Mouse (Mus musculus) erythroblast, adult 5-6 weeks (primary cell): ENCODE measurements around the gene Rps16. TPM values are rescaled to one million over a fixed set of nuclear protein-coding genes. Genes with fewer than 3 reads are reported as not detected.

ENCODE experiments used
- ATAC-seq: replicated peaks from 2 replicates; pipeline ENCODE4 v1.8.0; 2016; ENCODE audit warnings: moderate number of reproducible peaks, mild to moderate bottlenecking, moderate TSS enrichment, inconsistent platforms; ENCODE audit not compliant: poor library complexity, low FRiP score, severe bottlenecking
- total RNA-seq, 2 experiments: library from RNA; stranded (forward) in 1 of 2; stranded (reverse) in 1 of 2; fragments of 150-400 nt in 1 of 2; fragments of 200-764, 138-1000 nt in 1 of 2; gene quantifications; 2 replicates each; pipeline versions ENCODE4 v1.2.3 to v1.2.4; 2015 to 2017; ENCODE audit warnings: low replicate concordance in 2 of 2

The Rps16 gene
- total RNA-seq, 2 experiments from 2014 or later: 67.6 to 667 TPM

GRCm38 (mm10) chr7:28371514-28371989, 21.1 kb downstream of the Rps16 start:
- no peak for ATAC-seq

DNA sequence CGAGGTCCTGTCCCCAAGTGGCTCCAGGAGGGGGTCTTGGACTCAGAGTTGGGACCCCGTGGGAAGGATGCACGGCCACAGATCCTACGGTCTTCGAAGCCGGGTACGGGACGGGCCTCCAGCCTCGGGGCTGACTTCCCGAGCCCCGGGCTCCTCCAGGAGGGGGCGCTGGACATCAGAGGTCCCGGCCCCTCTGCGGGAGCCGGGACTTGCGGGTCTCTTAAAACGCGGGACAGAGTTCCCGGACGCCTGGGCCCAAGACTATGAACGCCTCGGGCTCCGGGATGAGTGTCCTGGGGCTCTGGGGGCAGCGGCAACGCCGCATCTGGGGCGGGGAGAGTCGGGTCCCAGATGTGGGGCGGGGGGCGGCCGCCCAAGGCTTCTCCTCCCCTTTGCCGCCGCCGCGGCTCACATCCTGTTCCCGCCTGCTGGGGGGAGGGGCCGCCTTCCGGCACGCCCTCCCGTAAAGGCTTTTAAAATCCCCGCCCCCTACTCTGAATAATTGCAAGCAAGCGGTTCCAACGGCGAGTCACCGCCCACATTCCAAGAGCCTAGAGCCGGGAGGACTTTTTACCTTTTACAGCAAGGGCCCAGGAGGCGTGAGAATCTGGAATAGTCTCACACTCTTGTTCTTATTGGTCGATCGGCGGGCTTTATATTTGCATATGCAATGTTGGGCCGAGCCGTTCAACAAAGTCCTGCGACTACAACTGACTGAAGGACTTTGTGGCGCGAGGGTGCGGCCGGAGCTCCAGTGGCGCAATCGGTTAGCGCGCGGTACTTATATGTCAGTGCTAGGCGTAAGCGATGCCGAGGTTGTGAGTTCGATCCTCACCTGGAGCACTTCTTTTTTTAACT, 22.0 kb downstream of the Rps16 start, which contains the start of gene Plekhg2:
TSS of gene Plekhg2 (minus strand) at position 349 of the 858 bp plus-strand sequence.
- peak; percentile 70 for ATAC-seq

- peak; percentile 16; the same call in 1 of the 2 replicates for ATAC-seq
Measured at GRCm38 (mm10) chr7:28373131-28373581, 22.7 kb downstream of the Rps16 start.

GRCm38 (mm10) chr7:28373891-28374495, 23.5 kb downstream of the Rps16 start:
- ATAC-seq: no peak

DNA sequence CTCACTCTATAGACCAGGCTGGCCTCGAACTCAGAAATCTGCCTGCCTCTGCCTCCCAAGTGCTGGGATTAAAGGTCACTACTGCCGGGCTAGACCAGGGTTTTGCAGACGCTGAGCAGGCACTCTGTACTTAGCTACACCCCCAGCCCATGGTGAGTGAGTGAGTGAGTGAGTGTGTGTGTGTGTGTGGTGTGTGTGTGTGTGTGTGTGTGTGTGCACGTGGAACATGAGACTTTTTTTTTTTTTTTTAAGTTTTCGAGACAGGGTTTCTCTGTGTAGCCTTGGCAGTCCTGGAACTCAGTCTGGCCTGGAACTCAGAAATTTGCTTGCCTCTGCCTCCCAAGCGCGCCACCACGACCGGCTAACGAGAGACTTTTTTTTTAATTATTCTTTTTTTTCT, 24.2 kb downstream of the Rps16 start:
- no peak for ATAC-seq

GRCm38 (mm10) chr7:28375176-28375921, 24.9 kb downstream of the Rps16 start:
- ATAC-seq: peak; percentile 49

DNA sequence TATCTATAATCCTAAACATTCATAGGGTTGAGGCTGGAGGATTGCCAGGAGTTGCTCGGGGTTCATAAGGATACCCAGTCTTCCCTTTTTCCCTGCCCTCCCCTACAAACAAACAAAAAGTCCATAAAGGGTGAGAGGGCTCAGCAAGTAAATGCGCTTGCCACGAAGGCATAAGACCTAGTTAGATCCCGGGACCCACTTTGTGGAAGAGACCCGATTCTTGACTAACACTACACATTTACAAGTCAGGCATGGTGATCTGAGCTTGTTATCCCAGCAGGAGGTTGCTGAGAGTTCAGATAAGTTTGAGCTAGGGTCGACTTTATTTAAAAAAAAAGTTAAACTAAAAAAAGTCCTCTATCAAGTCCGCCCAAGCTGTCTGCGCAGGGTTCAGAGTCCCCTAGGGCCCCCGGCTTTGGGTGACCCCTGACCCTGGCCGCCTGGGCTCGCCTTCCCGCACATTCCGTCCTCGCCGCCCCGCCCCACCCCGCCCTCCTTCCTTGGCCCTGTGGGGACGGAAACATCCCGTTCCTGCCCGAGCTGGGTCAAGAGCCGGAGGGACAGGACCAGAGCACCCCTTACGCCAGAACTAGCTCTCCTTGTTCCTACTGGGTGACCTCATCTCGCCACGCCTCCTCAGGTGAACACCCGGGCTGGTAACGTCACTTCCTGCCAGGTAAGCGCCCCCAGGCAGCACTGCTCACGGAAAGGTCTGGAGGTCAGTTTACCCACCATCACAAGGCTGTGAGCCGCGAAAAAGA, 25.7 kb downstream of the Rps16 start:
- no peak for ATAC-seq

GRCm38 (mm10) chr7:28377190-28378065, 27.0 kb downstream of the Rps16 start:
- ATAC-seq: no peak

DNA sequence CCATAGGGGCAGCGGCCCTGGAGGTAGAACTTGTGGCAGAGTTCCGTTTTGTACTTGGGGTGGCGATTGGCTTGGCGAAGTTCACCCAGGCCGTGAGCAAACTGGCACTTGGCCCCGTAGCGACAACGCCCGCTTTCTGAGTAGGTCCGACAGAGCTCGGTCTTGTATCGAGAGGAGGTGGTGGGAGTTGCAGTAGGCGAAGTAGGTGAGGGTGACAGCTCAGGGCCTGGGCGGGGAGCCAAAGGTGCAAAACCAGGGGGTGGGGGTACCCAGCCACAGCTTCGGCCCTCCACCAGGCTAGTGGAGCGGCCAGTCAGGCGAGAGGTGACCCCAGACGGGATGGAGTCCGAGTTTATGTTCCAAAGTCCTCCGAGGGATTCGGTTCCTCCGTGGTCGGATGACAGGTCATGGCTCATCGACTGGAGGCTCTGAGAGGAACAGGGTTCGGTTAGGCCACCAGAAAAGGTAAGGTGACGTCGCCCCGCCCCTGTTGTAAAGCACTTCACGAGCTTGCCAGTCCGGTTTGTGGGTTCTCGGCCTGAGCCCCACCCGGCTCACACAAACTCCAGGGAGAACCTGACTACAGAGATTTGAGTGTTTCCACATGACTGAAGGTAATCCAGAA, 27.7 kb downstream of the Rps16 start:
- no peak for ATAC-seq

- peak; percentile 80 for ATAC-seq
Measured at GRCm38 (mm10) chr7:28378769-28379651, 28.6 kb downstream of the Rps16 start.

- ATAC-seq: no peak
Measured at GRCm38 (mm10) chr7:28380237-28381016, 30.0 kb downstream of the Rps16 start, which contains the start of gene Zfp36. Gene Zfp36 (minus strand): TSS chr7:28380253.

DNA sequence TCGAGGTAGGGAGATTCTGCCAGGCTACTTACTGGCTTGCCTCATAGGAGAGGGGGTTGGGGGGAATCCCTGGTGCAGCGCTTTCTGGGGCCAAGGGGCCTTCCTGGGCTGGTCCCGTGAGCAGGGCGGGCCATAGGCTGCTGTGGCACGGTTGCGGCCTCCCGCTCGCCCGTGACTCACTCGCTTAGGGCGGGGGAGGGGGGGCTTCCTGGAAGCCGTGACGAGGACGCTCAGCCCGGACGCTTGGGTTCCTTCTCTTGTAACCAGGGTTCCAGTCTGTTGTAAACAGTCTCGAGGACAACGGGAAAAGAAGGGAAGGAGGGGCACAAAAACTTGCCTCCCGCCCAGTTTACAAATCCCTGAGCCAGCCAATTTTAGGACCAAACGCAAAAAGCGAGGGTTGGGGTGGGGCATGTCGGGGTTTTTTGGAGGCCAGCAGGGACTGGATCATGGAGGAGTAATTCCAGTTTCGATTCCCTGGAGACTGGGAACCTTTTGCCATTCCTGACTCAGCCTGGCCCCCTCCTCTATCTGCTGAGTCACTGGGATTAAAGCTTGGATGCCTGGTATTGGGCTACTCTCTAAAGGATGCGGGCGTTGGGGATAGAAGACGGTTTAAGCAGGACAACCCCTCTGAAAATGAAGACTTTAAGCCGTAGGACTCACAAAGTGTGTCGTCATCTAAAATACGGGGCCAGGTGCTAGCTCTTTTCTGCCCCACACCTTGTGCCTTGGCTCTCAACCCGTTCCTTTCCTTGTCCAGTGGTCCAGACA, 30.8 kb downstream of the Rps16 start:
- no peak for ATAC-seq

- no peak for ATAC-seq
Measured at GRCm38 (mm10) chr7:28381938-28382337, 31.5 kb downstream of the Rps16 start.

DNA sequence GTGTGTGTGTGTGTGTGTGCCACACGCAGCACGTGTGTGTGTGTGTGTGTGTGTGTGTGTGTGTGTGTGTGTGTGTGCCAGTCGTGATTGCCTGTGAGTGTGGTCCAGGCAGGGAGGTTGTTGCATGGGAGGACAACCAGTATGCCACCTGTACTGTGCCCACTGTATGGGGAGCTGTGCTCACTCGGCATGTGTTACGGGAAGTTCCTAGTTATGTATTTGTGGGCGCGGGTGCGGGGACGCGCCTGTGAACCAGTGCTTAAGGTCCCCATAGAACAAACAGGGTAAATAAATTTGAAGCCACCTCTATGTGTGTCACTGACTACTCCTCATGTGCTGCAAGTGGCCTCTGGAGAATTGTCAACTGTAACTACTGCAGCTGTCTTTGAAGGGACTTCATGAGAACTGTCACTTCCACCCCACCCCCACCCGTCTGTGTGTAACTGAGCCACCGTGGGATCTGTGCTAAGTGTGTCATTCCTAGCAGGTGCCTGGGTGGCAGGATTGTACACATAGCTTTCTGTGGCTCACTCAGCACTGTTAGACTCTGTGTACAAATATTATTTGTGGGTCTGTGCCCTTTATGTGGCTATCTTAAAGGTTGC, 32.0 kb downstream of the Rps16 start:
- no peak for ATAC-seq

DNA sequence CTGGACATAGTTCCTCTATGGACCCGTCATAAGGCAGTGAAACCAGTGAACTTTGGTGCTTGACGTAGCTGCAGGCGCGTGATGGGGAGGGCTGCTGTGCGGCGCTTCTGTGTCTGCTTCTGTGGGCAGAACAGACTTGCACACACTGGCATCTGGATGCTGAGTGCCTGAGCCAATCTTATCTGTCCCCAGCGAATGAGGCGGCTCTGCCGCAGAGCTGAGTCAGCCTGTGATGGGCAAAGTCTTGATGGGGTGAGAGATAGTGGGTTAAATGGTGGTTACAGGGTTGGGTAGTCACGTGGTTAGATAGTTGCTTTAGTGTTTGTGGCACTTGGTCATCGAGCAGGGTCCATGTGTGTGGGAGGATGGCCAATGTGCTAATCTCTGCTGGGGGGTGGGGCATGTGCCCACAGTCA, 32.5 kb downstream of the Rps16 start:
- ATAC-seq: 0 out of 2 replicates have a peak, but pooled peaks have one; percentile 20
